Mouse (Mus musculus) cerebellum, adult 2 months (tissue): ENCODE measurements around the gene Glg1.

Experiments used
- CTCF ChIP-seq: fragments of 200-500 bp; IDR thresholded peaks from 2 replicates; pipeline ENCODE4 v1.5.1; 2011; ENCODE audit warnings: low read depth, mild to moderate bottlenecking, control low read depth, low read length, moderate library complexity, borderline replicate concordance; ENCODE audit not compliant: insufficient read depth
- POLR2A ChIP-seq: fragments of 200-500 bp; IDR thresholded peaks from 2 replicates; pipeline ENCODE4 v1.6.1; 2011; ENCODE audit warnings: low read length, control low read depth, borderline replicate concordance; ENCODE audit not compliant: insufficient read depth

- no peak for TF ChIP-seq CTCF
- no peak for TF ChIP-seq POLR2A
Measured at GRCm38 (mm10) chr8:111250111-111250510, 8.9 kb downstream of the Glg1 start.
